Mouse (Mus musculus) myocyte (in vitro differentiated cells): ENCODE data around the gene Ankrd33b.

Experiments used
- CEBPB ChIP-seq: IDR thresholded peaks from 2 replicates; pipeline ENCODE4 v1.6.1; 2011; ENCODE audit warnings: mild to moderate bottlenecking, moderate library complexity; ENCODE audit not compliant: poor library complexity, insufficient read depth, severe bottlenecking
- POLR2A ChIP-seq: IDR thresholded peaks from one replicate; pipeline ENCODE4 v1.6.1; 2011; ENCODE audit warnings: low read depth, mild to moderate bottlenecking, control low read depth, moderate library complexity; ENCODE audit not compliant: insufficient read length
- REST ChIP-seq: IDR thresholded peaks from one replicate; pipeline ENCODE4 v1.6.1; 2011; ENCODE audit warnings: mild to moderate bottlenecking, control low read depth, moderate library complexity; ENCODE audit not compliant: insufficient read depth, insufficient read length
- USF1 ChIP-seq: IDR thresholded peaks from one replicate; pipeline ENCODE4 v1.6.1; 2011; ENCODE audit warnings: low read depth, mild to moderate bottlenecking, control low read depth, moderate library complexity

DNA sequence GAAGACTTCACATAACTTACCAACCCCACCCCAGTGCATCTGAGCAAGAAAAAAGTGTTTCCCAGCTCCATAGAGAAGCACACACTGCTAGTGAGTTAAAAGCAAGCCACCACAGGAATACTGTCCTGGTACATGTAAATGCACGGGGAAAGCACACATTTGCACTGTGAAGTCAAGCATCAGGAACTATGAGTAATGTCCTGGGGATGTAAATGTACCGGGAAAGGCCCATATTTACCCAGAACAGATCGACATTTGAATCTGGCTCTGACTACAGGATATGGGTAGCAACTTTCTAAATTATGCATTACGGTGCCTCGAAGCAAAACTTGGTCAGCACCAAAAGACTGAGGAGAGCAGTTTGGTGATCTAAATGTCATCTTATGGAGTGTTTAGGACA, 18.5 kb downstream of the Ankrd33b start:
- TF ChIP-seq POLR2A, result no peak
- TF ChIP-seq CEBPB, result no peak
- TF ChIP-seq USF1, result no peak
- no peak for TF ChIP-seq REST
